Mouse (Mus musculus): ENCODE data around the gene Osbp. TPM values are rescaled to one million over a fixed set of nuclear protein-coding genes. Genes with fewer than 3 reads are reported as not detected.

The Osbp gene
- total RNA-seq, 2 experiments from 2014 or later = 50.3 to 50.9 TPM

GRCm38 (mm10) chr19:12008410-12009380, 43.0 kb downstream of the Osbp start:
- Histone ChIP-seq H3K4me3 (no peak overlapping the region), H3K27ac (no peak overlapping the region)
- TF ChIP-seq CTCF (conservative IDR thresholded peaks at IDR 0.05) = no peak
- no peak for DNase-seq (ENCODE audit: low spot score in 2 of 2)

- peak overlapping the region; percentile 62 for H3K4me3 ChIP-seq
- DNase-seq (ENCODE audit: low spot score in 2 of 2) = peak; percentile 73 to 83
- peak overlapping the region; percentile 85 for H3K27ac ChIP-seq
- TF ChIP-seq CTCF (conservative IDR thresholded peaks at IDR 0.05) = no peak
Observed at GRCm38 (mm10) chr19:12009501-12010280, 44.0 kb downstream of the Osbp start.

GRCm38 (mm10) chr19:12010281-12010771, 44.6 kb downstream of the Osbp start:
- Histone ChIP-seq H3K4me3 (peak overlapping the region; percentile 62), H3K27ac (peak overlapping the region; percentile 85)
- DNase-seq (ENCODE audit: low spot score in 2 of 2) = no peak
- TF ChIP-seq CTCF (conservative IDR thresholded peaks at IDR 0.05) = no peak

- Histone ChIP-seq H3K4me3 (peak overlapping the region; percentile 62), H3K27ac (peak overlapping the region; percentile 85)
- DNase-seq (ENCODE audit: low spot score in 2 of 2) = peak; percentile 79 to 84
- no peak for TF ChIP-seq CTCF (conservative IDR thresholded peaks at IDR 0.05)
Observed at GRCm38 (mm10) chr19:12010916-12011559, 45.3 kb downstream of the Osbp start.

GRCm38 (mm10) chr19:12011560-12012556, 46.1 kb downstream of the Osbp start:
- TF ChIP-seq CTCF (conservative IDR thresholded peaks at IDR 0.05) = peak; percentile 76
- peak; percentile 87 to 90 for DNase-seq (ENCODE audit: low spot score in 2 of 2)
- H3K27ac ChIP-seq = peak overlapping the region; percentile 74
- H3K4me3 ChIP-seq = peak overlapping the region; percentile 62

GRCm38 (mm10) chr19:12012615-12013014, 46.9 kb downstream of the Osbp start:
- no peak; the same call in 1 of the 2 replicates for TF ChIP-seq CTCF (conservative IDR thresholded peaks at IDR 0.05)
- Histone ChIP-seq H3K4me3 (peak overlapping the region; percentile 62), H3K27ac (peak overlapping the region; percentile 69)
- DNase-seq (ENCODE audit: low spot score in 2 of 2) = no peak

GRCm38 (mm10) chr19:12013228-12013627, 47.5 kb downstream of the Osbp start:
- Histone ChIP-seq H3K4me3 (peak overlapping the region; percentile 62), H3K27ac (peak overlapping the region; percentile 19; the same call in 1 of the 2 replicates)
- no peak for DNase-seq (ENCODE audit: low spot score in 2 of 2)
- no peak for TF ChIP-seq CTCF (conservative IDR thresholded peaks at IDR 0.05)

- no peak for DNase-seq (ENCODE audit: low spot score in 2 of 2)
- H3K27ac ChIP-seq = no peak overlapping the region
- TF ChIP-seq CTCF (conservative IDR thresholded peaks at IDR 0.05) = peak; percentile 74
- no peak overlapping the region for H3K4me3 ChIP-seq
Observed at GRCm38 (mm10) chr19:12015708-12016107, 50.0 kb downstream of the Osbp start.

GRCm38 (mm10) chr19:12016192-12016591, 50.5 kb downstream of the Osbp start:
- TF ChIP-seq CTCF (conservative IDR thresholded peaks at IDR 0.05) = no peak
- Histone ChIP-seq H3K4me3 (no peak overlapping the region), H3K27ac (no peak overlapping the region)
- no peak for DNase-seq (ENCODE audit: low spot score in 2 of 2)

- H3K27ac ChIP-seq = no peak overlapping the region
- DNase-seq (ENCODE audit: low spot score in 2 of 2) = no peak
- no peak for TF ChIP-seq CTCF (conservative IDR thresholded peaks at IDR 0.05)
- no peak overlapping the region for H3K4me3 ChIP-seq
Observed at GRCm38 (mm10) chr19:12024149-12024548, 58.4 kb downstream of the Osbp start.

GRCm38 (mm10) chr19:12025333-12025732, 59.6 kb downstream of the Osbp start:
- H3K27ac ChIP-seq = no peak overlapping the region
- no peak for DNase-seq (ENCODE audit: low spot score in 2 of 2)
- no peak overlapping the region for H3K4me3 ChIP-seq
- no peak for TF ChIP-seq CTCF (conservative IDR thresholded peaks at IDR 0.05)

Data from layer of hippocampus, adult 2 months (tissue).